Mouse (Mus musculus) embryo, embryonic 10 days (tissue): ENCODE measurements at regions not wholly inside any gene's neighbourhood (a gene's known extent, or its start where the extent isn't known, plus 50 kb on each side); places are given as distances from the start of the nearest gene placed in this dataset.

Source experiments
- DNase-seq: peaks from one replicate; pipeline ENCODE4 v3.0.0-alpha.2; 2015; ENCODE audit warnings: low spot score

DNA sequence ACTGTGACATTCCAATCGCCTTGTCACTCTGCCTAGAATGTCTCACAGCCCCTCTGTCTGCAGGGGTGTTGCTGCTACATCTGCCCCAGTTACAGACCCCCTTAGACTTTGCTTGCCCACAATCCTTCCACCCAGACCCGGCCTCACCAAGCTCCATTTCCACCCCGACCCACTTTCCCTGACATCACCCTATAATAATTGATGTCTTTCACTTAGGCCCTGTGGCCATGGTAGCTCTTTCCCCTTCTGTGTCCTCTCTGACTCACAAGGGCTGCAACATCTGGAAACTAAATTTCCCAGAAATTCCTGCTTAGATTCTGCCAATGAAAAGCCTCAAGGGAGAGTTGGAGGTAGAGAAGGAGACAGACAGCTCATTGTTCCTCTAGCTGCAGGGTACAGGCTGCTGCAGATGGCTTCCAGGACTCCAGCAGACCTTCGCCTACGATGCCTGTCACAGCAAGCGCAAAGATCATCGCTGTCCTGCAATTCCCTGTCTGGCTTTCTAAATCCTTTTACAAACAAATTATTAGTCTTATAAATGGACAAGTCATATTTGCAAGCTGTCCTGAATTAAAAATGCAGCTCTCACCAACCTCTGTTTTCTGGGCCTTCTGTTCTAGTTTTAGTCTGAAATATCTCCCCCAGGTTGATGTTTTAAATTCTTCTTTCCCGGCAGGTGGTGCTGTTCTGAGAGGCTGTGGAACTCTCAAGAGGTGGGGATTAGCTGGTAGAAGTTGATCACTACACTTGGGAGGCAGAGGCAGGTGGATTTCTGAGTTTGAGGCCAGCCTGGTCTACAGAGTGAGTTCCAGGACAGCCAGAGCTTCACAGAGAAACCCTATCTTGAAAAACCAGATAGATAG lies 104.9 kb upstream of the Oxgr1 start:
- no peak for DNase-seq

DNA sequence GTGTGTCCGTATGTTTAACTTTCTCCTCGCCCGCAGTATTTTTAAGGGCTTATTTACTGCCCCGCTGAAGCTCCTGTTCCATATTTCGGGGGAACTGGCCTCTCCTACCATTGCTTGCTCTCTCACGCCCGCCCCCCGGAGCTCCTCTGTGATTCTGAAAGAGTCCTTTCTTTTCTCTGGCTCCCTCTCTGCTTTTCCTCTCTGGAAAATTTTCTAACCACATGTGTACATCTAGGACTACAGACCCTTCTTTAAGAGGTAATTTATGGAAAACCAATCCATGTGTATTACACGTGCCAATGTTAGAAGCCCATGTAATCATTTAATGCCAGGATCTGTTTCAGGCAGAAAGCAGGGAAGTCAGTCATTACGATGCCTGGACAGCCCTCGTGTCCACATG lies 106.6 kb upstream of the Oxgr1 start:
- no peak for DNase-seq

GRCm38 (mm10) chr14:120149341-120149741 lies 107.1 kb upstream of the Oxgr1 start:
- no peak for DNase-seq

DNA sequence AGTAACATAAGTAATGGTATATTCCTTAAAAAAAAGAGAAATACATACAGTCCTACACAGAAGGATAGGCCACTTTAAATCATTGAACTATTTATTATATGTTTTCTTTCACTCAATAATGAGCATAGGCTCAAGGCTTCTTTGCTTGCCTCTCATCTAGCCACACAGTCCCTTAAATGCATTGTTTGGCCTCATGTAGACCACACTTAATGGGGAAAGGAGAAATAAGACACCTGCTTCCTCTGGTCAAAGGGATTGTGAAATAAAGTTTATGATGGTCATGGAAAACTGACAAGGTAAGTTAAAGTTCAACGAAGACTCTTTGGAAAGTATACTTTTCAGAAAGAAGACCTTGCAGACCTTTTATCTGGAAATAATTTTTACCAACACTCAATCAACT lies 108.4 kb upstream of the Oxgr1 start:
- no peak for DNase-seq

- DNase-seq = no peak
Measured at GRCm38 (mm10) chr14:120154413-120154812, 112.2 kb upstream of the Oxgr1 start.

- DNase-seq = no peak
Measured at GRCm38 (mm10) chr14:120164184-120164583, 111.3 kb upstream of the Mbnl2 start.

- DNase-seq = no peak
Measured at GRCm38 (mm10) chr14:120165496-120166045, 109.9 kb upstream of the Mbnl2 start.

GRCm38 (mm10) chr14:120170733-120171132 lies 104.7 kb upstream of the Mbnl2 start:
- no peak for DNase-seq

DNA sequence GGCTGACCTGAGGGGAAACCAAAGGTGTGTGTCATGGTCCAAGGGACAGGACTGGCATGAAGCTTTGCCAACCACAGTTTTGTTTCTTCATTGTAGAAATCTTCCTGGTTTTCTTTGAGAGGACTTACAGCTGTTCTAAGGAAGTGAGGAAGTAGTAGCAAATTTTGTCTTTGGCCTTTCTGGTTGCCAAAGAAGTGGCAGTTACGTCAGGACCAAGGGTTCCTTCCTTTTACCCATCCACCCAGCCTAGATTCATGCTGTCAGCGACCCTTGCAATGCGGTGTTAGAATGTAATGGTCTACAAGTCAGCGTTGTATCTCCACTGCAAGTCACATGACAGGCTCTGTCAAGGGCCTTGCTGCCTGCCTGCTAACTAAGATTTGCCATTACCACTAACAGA lies 103.4 kb upstream of the Mbnl2 start:
- no peak for DNase-seq

GRCm38 (mm10) chr14:120172844-120173243 lies 102.6 kb upstream of the Mbnl2 start:
- DNase-seq = no peak

DNA sequence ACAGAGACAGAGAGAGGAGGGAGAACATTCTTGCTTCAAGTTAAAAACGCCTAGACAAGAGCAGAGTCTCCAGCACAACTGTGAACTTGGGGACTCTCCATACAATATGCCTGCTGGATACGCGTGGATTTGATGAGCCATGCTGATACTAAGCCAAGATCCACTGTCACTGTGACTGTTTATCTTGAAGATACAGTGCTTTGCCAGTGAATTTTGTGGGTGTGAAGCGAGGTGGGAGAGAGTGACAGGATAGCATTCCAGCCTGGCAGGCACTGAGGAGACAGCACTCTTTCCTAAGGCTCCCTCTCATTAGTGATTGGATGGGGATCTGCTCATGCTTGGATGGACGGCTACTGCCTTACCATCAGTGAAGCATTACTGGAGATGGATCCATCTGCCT lies 100.9 kb upstream of the Mbnl2 start:
- no peak for DNase-seq

- DNase-seq = no peak
Measured at GRCm38 (mm10) chr14:120195218-120195617, 80.3 kb upstream of the Mbnl2 start.

- DNase-seq = no peak
Measured at GRCm38 (mm10) chr14:120211741-120212140, 63.7 kb upstream of the Mbnl2 start.

DNA sequence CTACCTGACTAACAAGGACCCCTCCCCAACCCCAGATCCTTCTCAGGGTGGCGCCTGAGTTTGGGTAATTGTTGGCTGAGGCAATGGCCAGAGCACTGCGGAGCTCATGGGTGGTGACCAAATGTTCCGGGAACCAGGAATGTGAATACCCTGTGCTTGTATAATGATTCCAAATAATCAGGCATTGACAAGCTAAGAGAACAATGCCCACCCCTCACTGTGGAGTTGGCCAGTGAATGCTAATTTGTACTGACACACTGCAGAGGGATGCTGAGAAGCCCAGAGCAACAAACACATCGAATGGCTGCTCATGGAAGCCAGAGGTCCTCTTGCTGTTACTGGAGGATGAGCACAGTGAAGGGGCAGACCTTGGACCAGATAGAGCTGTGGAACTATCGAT lies 62.8 kb upstream of the Mbnl2 start:
- no peak for DNase-seq

DNA sequence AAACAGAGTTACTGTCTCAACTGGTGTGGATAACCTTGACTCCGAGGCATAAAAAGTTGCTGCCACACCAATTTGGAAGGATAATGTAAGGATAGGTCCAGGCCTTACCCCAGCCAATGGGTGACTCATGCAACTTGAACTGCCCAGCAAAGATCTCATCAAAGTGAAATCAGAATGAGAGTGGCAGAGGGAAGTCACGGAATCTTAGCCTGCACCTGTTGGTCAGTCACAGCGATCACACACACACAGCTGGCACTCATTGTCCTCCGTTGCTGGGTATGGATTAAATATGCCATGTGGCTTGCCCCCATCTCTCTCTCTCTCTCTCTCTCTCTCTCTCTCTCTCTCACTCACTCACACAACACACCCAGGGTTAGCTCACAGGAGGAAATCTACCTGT lies 56.2 kb upstream of the Mbnl2 start:
- DNase-seq = no peak

- DNase-seq = no peak
Measured at GRCm38 (mm10) chr14:120223528-120224201, 51.8 kb upstream of the Mbnl2 start.

GRCm38 (mm10) chr14:120224202-120224846 lies 51.1 kb upstream of the Mbnl2 start:
- no peak for DNase-seq

DNA sequence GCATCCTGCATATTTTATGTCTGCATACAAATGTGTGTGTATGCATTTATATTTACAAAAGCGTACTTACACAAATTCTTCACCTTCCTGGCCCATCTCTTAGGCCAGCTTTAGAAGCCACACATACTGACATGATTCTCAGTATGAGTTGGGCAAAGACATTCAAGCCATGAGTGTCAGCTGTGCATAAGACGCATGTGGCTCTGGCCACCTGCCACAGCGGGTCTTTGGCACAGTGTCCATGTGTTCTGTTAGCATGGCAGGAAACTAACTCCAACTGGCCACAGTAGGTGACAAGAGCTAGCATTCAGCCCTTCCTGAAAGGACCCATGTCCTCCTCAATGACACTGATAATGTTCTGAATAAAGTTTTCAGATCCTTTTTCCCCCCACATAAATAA lies 49.8 kb upstream of the Mbnl2 start:
- DNase-seq = no peak
